Mouse (Mus musculus) lung, postnatal 10 days (tissue): Measurements from ENCODE around the gene Rcsd1.

ENCODE experiments used
- DNase-seq: peaks from one replicate; pipeline ENCODE4 v3.0.0; 2021

The Rcsd1 gene

GRCm38 (mm10) chr1:165617166-165617891, 92.2 kb downstream of the Rcsd1 start:
- DNase-seq = peak; percentile 71

GRCm38 (mm10) chr1:165616652-165617051, 92.9 kb downstream of the Rcsd1 start:
- peak; percentile 44 for DNase-seq

GRCm38 (mm10) chr1:165614793-165615192, 94.8 kb downstream of the Rcsd1 start:
- no peak for DNase-seq

DNA sequence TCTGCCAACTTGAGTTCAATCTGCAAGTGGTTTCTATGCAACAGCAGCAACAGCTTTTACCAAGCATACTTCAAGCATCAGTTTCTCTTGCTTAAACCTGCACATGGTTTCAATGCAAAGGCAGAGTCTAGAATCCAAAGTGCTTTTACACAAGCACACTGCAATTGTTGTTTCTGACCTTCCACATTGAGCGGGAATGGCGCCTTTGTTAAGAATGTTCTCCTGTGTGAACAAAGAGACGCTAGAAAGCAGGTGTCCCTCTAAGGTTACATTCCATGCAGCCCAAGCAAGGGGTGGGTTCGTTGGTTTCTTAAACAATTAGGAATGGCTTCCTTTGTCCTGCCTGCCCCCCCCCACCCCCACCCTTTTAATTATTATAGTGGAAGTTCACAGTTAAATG, 95.6 kb downstream of the Rcsd1 start:
- no peak for DNase-seq

GRCm38 (mm10) chr1:165612714-165613113, 96.8 kb downstream of the Rcsd1 start:
- no peak for DNase-seq

DNA sequence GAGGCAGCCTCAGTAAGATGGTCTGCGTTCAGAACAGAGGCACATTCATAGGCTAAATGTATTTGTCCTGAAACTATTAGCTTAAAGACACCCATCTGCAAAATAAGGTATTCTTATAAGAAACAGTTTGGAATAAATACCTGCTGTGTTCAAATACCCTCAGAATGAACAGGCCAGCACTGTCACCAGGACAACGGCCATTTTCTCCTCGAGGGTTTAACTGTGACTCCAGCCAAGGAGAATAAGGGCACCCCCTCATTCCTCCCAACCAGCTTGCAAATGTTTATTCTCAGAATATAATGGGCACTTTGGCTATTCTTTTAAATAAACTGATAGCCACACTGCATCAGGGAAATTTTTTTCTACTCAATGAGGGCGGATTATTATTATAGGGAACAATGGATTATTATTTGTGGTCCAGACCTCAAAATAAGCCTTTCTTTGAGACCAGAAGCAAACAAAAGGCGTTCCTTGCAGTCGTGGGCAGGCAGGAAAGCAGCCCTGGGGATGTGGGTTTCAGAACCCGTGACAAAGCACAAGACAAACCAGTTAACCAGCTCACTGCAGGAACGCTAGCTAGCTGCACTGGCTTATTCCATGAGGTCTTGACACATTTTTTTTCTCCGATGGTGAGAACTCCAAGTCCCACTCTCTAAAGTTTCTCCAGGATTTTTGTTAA, 99.1 kb downstream of the Rcsd1 start:
- DNase-seq = no peak

GRCm38 (mm10) chr1:165609495-165610320, 99.8 kb downstream of the Rcsd1 start:
- DNase-seq = no peak

- no peak for DNase-seq
Observed at GRCm38 (mm10) chr1:165608904-165609303, 100.7 kb downstream of the Rcsd1 start.

DNA sequence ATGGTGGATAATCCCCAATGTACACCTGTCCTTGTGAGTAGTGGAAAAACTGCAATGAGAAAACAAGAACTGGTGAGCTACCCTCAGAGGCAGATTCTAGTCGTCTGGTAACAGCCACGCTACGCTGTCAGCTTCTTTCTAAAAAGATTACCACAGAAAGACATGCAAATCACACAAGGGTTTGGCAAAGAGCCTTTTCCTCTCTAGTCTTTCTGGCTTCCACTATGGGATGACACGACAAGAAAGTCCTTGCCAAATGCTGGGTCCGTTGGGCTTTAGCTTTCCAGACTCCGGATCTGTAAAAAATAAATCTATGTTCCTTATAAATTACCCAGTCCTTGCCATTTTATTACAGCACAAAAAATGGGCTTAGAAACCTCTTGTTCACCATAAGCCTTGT, 103.8 kb downstream of the Rcsd1 start:
- peak; percentile 74 for DNase-seq

- peak; percentile 27 for DNase-seq
Observed at GRCm38 (mm10) chr1:165605108-165605507, 104.4 kb downstream of the Rcsd1 start.

- no peak for DNase-seq
Observed at GRCm38 (mm10) chr1:165604203-165604602, 105.4 kb downstream of the Rcsd1 start.

DNA sequence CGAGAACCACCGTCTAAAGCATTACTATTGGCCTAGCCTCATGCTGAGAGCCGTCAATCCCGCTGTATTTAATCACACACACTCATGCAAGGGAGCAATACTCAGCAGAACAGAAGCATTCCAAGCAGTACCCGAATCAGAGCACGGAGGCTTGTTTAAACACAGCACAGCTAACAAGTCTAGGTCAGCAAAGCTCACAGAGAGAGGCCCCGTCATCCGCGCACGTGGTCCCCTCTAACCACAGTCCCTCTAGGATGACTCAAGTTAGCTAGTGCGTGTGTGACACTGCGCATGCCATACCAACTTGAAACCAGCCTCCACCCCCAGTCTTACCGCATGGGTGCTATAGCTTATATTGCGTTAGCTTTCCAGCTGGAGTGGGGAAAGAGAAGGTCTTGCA, 106.3 kb downstream of the Rcsd1 start:
- peak; percentile 58 for DNase-seq

- peak; percentile 26 for DNase-seq
Observed at GRCm38 (mm10) chr1:165601775-165602280, 107.7 kb downstream of the Rcsd1 start.
